Mouse (Mus musculus) urinary bladder, postnatal 10 days (tissue): ENCODE measurements around the gene Rbp2.

Experiments used
- DNase-seq: peaks from one replicate; pipeline ENCODE4 v3.0.0; 2022; ENCODE audit warnings: low spot score

The Rbp2 gene

GRCm38 (mm10) chr9:98485815-98486214 lies at the start of gene Rbp2:
Gene Rbp2, plus strand, starts transcription at chr9:98486115.
- no peak for DNase-seq

- DNase-seq, result no peak
These were observed 48.1 kb upstream of the Rbp2 start for GRCm38 (mm10) chr9:98437819-98438218.

- no peak for DNase-seq
These were observed 46.8 kb upstream of the Rbp2 start for GRCm38 (mm10) chr9:98439091-98439490.

GRCm38 (mm10) chr9:98442638-98443037 lies 43.3 kb upstream of the Rbp2 start:
- DNase-seq, result no peak

DNA sequence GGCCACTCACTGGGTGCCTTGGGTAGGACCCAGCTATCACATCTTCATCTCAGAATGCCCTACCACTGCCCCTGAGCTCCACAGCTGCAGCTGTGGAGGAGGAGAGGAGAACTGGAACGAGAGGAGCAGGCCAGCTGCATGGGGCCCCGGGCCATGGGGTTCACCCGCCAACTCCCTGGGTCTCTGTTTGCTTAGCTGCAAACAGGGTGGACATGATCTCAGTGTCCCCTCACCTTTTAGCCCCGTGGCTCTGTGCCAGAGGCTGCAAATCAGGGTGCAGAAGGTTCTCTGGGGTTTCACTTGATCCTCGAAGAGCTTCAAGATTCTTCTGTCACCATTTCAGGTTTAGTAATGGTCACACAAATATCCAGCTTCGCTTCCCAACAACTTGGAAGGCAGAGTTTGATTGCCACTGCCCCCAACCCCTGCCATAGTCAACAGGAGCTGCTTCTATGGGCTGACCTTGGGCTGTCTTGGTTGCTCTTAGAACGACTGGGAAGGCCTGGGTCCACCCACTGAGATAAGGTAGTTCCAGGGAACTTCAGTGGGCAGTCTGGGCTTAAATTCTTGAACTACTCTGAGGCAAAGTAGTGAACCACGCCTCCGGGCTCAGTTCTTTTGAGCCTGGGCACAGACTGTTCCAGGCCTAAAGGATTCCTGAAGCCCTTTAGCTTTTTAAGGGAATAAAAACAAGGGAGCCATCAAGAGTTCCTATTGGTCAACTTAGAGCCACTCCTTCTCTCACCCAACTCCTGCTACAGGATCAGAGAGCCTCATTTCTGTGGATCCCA lies 40.4 kb upstream of the Rbp2 start:
- no peak for DNase-seq

- no peak for DNase-seq
These were observed 34.9 kb upstream of the Rbp2 start for GRCm38 (mm10) chr9:98450976-98451375.

- DNase-seq, result no peak
These were observed 19.2 kb upstream of the Rbp2 start for GRCm38 (mm10) chr9:98466709-98467108.

- DNase-seq, result no peak
These were observed 5.7 kb upstream of the Rbp2 start for GRCm38 (mm10) chr9:98480172-98480749.

DNA sequence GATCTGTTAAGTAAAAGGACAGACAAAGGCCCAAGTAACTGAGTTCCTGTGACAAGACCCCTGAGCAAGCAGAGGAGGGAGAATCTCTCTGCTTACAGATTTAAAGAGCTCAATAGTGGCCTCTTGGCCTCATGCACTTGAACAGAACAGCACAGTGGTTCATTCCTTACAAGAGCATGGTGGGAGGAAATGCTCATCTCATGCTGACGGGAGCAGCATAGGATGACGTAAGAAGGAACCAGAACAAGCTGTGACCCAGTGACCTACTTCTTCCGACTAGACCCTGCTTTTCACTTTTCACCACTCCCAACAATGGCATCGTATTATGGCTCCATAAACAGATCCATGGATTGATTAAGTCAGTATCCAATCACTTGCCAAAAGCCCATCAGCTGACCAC lies 3.7 kb upstream of the Rbp2 start:
- no peak for DNase-seq

GRCm38 (mm10) chr9:98485020-98485419 lies 895 bp upstream of the Rbp2 start:
- no peak for DNase-seq

GRCm38 (mm10) chr9:98487273-98487672 lies 1.4 kb downstream of the Rbp2 start:
- DNase-seq, result no peak

GRCm38 (mm10) chr9:98489532-98489931 lies 3.6 kb downstream of the Rbp2 start:
- no peak for DNase-seq

- no peak for DNase-seq
These were observed 4.2 kb downstream of the Rbp2 start for GRCm38 (mm10) chr9:98490128-98490527.

DNA sequence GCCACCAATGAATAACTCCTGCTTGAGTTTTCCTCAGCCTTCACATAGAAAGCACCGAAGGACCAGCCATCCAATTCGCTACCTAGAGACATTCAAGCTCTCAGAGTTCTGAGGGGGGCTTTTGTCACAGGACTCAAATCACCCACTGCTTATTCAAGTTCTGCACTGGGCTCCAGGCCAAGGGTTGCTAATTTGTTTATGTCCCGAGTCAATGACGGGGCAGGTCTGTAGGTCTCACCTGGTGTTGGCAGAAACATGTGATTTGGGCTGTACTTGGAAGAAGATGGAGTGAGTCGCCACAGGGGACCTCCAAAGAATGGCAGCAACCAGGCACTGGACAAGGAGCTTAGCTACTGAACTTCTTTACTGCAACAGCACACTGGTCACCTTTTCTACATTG lies 5.2 kb downstream of the Rbp2 start:
- DNase-seq, result no peak

DNA sequence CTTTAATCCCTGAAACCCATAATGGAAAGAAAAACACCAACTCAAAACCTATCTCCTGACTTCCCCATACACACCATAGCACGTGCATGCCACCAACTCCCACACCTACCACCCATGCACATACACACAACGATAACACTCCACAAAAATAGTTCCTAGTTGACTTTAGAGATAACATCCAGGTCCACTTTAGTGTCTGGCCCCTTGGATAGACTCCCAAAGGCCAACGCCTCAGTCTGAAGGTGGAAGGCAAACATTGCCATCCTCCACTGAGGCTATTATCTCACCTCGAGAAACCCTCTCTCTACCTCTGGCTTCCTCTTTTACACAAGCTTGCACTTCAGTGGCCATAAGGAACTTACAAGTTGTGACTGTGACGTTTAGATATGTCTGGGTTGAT lies 6.3 kb downstream of the Rbp2 start:
- no peak for DNase-seq

DNA sequence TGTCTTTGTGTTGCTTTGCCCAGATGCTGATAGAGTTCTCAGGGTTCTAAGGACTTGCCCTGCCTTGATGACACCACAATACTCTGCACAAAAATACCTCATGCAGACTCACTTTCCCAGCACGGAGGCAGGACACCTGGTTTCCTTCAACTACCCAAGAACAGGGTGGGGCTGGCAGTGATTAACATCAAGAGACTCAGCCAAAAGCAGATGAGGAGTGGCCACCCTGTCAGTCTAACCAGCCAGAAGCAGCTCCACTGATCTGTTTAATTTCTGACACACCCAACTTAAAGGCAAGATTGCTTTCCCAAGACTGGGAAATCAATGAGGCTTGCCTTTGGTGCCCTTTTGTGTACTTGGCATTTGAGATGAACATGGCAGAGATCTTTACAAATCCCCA lies 6.9 kb downstream of the Rbp2 start:
- DNase-seq, result no peak

DNA sequence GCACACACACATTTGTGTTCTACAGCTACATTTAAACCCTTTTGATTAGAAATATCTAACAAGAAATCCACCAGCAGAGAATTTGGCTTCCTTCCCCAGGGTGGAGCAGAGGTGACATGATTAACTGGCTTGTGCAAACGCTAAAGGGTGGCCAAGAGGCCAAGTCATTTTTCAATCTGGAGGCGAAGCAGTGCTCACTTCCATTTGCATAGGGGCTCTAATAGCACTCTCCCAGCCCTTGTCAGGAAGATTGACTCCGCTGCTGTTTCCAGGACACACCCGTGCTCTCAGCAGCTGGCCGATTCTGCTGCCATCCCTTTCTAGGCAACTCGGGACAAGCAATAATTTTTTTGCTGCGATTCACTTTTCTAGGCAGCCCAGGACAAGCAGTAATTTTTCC lies 11.2 kb downstream of the Rbp2 start:
- no peak for DNase-seq

GRCm38 (mm10) chr9:98497990-98498389 lies 12.1 kb downstream of the Rbp2 start:
- no peak for DNase-seq

DNA sequence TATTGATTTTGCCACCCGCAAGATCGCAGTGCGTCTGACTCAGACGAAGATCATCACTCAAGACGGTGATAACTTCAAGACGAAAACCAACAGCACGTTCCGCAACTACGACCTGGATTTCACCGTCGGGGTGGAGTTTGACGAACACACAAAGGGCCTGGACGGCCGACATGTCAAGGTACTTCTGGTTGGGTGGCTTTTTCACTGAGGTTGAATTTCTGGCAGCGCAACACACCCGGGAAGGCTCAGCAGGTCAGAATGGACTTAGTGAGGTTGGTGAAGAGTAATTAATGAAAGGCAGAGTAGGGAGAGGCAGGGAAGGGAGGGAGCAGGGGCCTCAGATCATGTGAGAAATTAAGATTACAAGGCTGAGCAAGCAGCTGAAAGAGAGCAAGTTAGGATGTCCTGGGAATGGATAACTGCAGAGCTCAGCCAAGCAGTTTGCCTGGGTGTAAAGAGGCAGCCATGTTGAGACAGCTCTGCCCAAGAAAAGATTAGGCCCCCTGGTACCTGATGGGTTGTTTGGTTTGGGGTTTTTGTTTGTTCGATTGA lies 12.9 kb downstream of the Rbp2 start:
- no peak for DNase-seq

- no peak for DNase-seq
These were observed 13.7 kb downstream of the Rbp2 start for GRCm38 (mm10) chr9:98499601-98500000.

- DNase-seq, result no peak
These were observed 21.6 kb downstream of the Rbp2 start for GRCm38 (mm10) chr9:98507480-98507879.

GRCm38 (mm10) chr9:98510363-98511055 lies 24.6 kb downstream of the Rbp2 start:
- no peak for DNase-seq

DNA sequence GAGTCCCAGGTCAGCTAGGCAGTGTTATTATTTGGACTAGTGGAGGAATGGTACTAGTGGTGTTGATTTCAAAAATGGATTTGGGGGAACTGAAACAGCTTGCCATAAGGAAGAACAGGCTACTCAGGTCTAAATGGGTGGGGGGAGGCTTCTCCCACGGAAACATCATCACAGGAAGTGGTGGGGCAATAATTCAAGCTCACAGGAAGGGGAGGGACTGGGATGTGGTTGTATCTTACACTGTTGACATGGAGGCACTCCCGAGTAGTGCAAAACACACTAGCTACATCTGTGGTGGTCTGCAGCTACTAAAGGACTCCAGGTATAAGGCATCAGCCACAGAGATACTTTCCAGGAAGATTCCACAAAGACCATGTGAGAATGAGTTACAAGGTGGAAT lies 38.0 kb downstream of the Rbp2 start:
- DNase-seq, result no peak
